Mouse (Mus musculus) stomach, embryonic 14.5 days (tissue): ENCODE data around the gene Osbp. TPM values are rescaled to one million over a fixed set of nuclear protein-coding genes. Genes with fewer than 3 reads are reported as not detected.
A peak's percentile ranks its signal among the peaks of the same experiment; 100 is the strongest.
"Not testable (repeated sequence)": the region's sequence is repeated elsewhere in the genome, so short reads cannot be mapped to it uniquely, and the experiment has no call there.

Experiments
- ATAC-seq: fragments of 200-750 bp; cut with Nextera tagmentation; 2 replicates; pipeline ENCODE4 v1.8.0; 2017; ENCODE audit warnings: low read depth, moderate TSS enrichment; ENCODE audit not compliant: insufficient number of reproducible peaks, insufficient read depth, low FRiP score
- H3K27ac ChIP-seq: fragments of 300-500 bp; sonication (generic); 2 replicates; pipeline ENCODE4 v1.5.1; 2014; ENCODE audit warnings: mild to moderate bottlenecking, low read length, moderate library complexity, mixed read lengths
- H3K27me3 ChIP-seq: fragments of 300-500 bp; sonication (generic); 2 replicates; pipeline ENCODE4 v1.6.1; 2014; ENCODE audit warnings: low read length, control low read depth, mixed read lengths; ENCODE audit not compliant: control insufficient read depth, insufficient read depth
- H3K36me3 ChIP-seq: fragments of 300-500 bp; sonication (generic); 2 replicates; pipeline ENCODE4 v1.6.1; 2014; ENCODE audit warnings: mild to moderate bottlenecking, control low read depth, low read length, moderate library complexity, mixed read lengths; ENCODE audit not compliant: control insufficient read depth, insufficient read depth
- H3K4me1 ChIP-seq: fragments of 300-500 bp; sonication (generic); 2 replicates; pipeline ENCODE4 v1.6.1; 2014; ENCODE audit warnings: low read length, control low read depth, mixed read lengths; ENCODE audit not compliant: control insufficient read depth, insufficient read depth
- H3K4me2 ChIP-seq: fragments of 300-500 bp; sonication (generic); replicated peaks from 2 replicates; pipeline ENCODE4 v1.6.1; 2014; ENCODE audit warnings: low read depth, low read length, control low read depth
- H3K4me3 ChIP-seq: fragments of 300-500 bp; sonication (generic); 2 replicates; pipeline ENCODE4 v1.5.1; 2014; ENCODE audit warnings: low read depth, low read length, control low read depth
- H3K9ac ChIP-seq: fragments of 300-500 bp; sonication (generic); replicated peaks from 2 replicates; pipeline ENCODE4 v1.6.1; 2014; ENCODE audit warnings: low read depth, mild to moderate bottlenecking, control low read depth, low read length, moderate library complexity, mixed read lengths
- H3K9me3 ChIP-seq: fragments of 300-500 bp; sonication (generic); 2 replicates; pipeline ENCODE4 v1.6.1; 2016; ENCODE audit warnings: low read depth, low read length, control low read depth; ENCODE audit not compliant: control insufficient read depth
- WGBS: fragments of 180-500 bp; shearing (Covaris S2); extraction: QIAGEN DNeasy Blood & Tissue Kit; methylation state at CpG from one replicate; pipeline ENCODE4 v1.1.7; 2014; 5-methylcytosine and 5-hydroxymethylcytosine counted together
- polyA plus RNA-seq: library from polyadenylated mRNA; unstranded; fragments of >200 nt; fragmentation: Nextera tagmentation; extraction: Ambion mirVana; gene quantifications from 2 replicates; pipeline ENCODE4 v1.2.1, GENCODE M21; 2014

Gene Osbp
- polyA plus RNA-seq, result 10.9 and 11.2 TPM in 2 replicates

- H3K9me3 ChIP-seq, result no peaks in the 10 kb centered on the region
- peak within 1 kb of the TSS; percentile 97 for H3K4me2 ChIP-seq
- peak within 1 kb of the TSS; percentile 83 for H3K9ac ChIP-seq
- peak within 1 kb of the TSS; percentile 90 for H3K4me3 ChIP-seq
- under 1% methylated on average over 44 of the region's 59 CpGs for WGBS
- H3K27ac ChIP-seq, result peak within 1 kb of the TSS; percentile 73; the same call in 1 of the 2 replicates
- H3K36me3 ChIP-seq, result peaks cover 4% of the 10 kb centered on the region; the same call in 1 of the 2 replicates
- no peaks in the 10 kb centered on the region for H3K27me3 ChIP-seq
- ATAC-seq, result peak; percentile 97
- H3K4me1 ChIP-seq, result peaks cover 12% of the 10 kb centered on the region
These were observed at the start of gene Osbp for GRCm38 (mm10) chr19:11965023-11965942. TSS of gene Osbp (plus strand) at chr19:11965941.

GRCm38 (mm10) chr19:11922068-11922467, 43.7 kb upstream of the Osbp start:
- peaks cover 65% of the 10 kb centered on the region for H3K36me3 ChIP-seq
- no peak overlapping the region for H3K4me3 ChIP-seq
- no peaks in the 10 kb centered on the region for H3K4me1 ChIP-seq
- H3K27ac ChIP-seq, result no peak overlapping the region
- H3K4me2 ChIP-seq, result no peak overlapping the region
- no peaks in the 10 kb centered on the region for H3K9me3 ChIP-seq
- H3K9ac ChIP-seq, result no peak overlapping the region
- 88% methylated on average over 1 of the region's 1 CpGs for WGBS
- H3K27me3 ChIP-seq, result no peaks in the 10 kb centered on the region
- ATAC-seq, result no peak

- H3K36me3 ChIP-seq, result peaks cover 66% of the 10 kb centered on the region
- H3K4me1 ChIP-seq, H3K27ac ChIP-seq, H3K4me3 ChIP-seq, H3K27me3 ChIP-seq, H3K9ac ChIP-seq, H3K9me3 ChIP-seq, ATAC-seq, H3K4me2 ChIP-seq: not testable (repeated sequence)
- 96% methylated on average over 2 of the region's 2 CpGs for WGBS
These were observed 43.2 kb upstream of the Osbp start for GRCm38 (mm10) chr19:11922515-11922914.

GRCm38 (mm10) chr19:11926380-11926779, 39.4 kb upstream of the Osbp start:
- Histone ChIP-seq H3K36me3 (peaks cover 73% of the 10 kb centered on the region), H3K27ac (no peak overlapping the region), H3K27me3 (no peaks in the 10 kb centered on the region), H3K9ac (no peak overlapping the region), H3K4me2 (no peak overlapping the region), H3K4me1 (no peaks in the 10 kb centered on the region), H3K9me3 (no peaks in the 10 kb centered on the region), H3K4me3 (no peak overlapping the region)
- no peak for ATAC-seq
- 94% methylated on average over 2 of the region's 2 CpGs for WGBS

GRCm38 (mm10) chr19:11928025-11928748, 37.6 kb upstream of the Osbp start:
- H3K9ac ChIP-seq, result no peak overlapping the region
- WGBS, result 96% methylated on average over 4 of the region's 4 CpGs
- no peaks in the 10 kb centered on the region for H3K9me3 ChIP-seq
- H3K4me1 ChIP-seq, result no peaks in the 10 kb centered on the region
- H3K27ac ChIP-seq, result no peak overlapping the region
- H3K4me2 ChIP-seq, result no peak overlapping the region
- peaks cover 73% of the 10 kb centered on the region for H3K36me3 ChIP-seq
- H3K4me3 ChIP-seq, result no peak overlapping the region
- H3K27me3 ChIP-seq, result no peaks in the 10 kb centered on the region
- ATAC-seq, result no peak

- not testable (repeated sequence) for H3K9me3 ChIP-seq, H3K9ac ChIP-seq, H3K4me1 ChIP-seq, H3K4me2 ChIP-seq, ATAC-seq, H3K27ac ChIP-seq, H3K27me3 ChIP-seq, H3K4me3 ChIP-seq
- 97% methylated on average over 9 of the region's 9 CpGs for WGBS
- peaks cover 25% of the 10 kb centered on the region for H3K36me3 ChIP-seq
These were observed 19.3 kb upstream of the Osbp start for GRCm38 (mm10) chr19:11946460-11946859.

- no peak overlapping the region for H3K9ac ChIP-seq
- H3K4me2 ChIP-seq, result no peak overlapping the region
- no peak overlapping the region for H3K4me3 ChIP-seq
- no peaks in the 10 kb centered on the region; the same call in 1 of the 2 replicates for H3K36me3 ChIP-seq
- H3K27me3 ChIP-seq, result no peaks in the 10 kb centered on the region
- ATAC-seq, result no peak
- no peaks in the 10 kb centered on the region for H3K9me3 ChIP-seq
- no peak overlapping the region for H3K27ac ChIP-seq
- WGBS, result 60% methylated on average over 1 of the region's 1 CpGs
- 0 out of 2 replicates have a peak, but pooled peaks cover 2% of the 10 kb centered on the region for H3K4me1 ChIP-seq
These were observed 15.9 kb upstream of the Osbp start for GRCm38 (mm10) chr19:11949878-11950277.

- 78% methylated on average over 7 of the region's 7 CpGs for WGBS
- Histone ChIP-seq H3K9ac (no peak overlapping the region), H3K27me3 (no peaks in the 10 kb centered on the region), H3K4me2 (no peak overlapping the region), H3K4me3 (no peak overlapping the region), H3K9me3 (no peaks in the 10 kb centered on the region), H3K36me3 (no peaks in the 10 kb centered on the region), H3K4me1 (0 out of 2 replicates have a peak, but pooled peaks cover 2% of the 10 kb centered on the region), H3K27ac (no peak overlapping the region)
- no peak for ATAC-seq
These were observed 15.0 kb upstream of the Osbp start for GRCm38 (mm10) chr19:11950747-11951146.
